Mouse (Mus musculus): Measurements from ENCODE around the gene AL731706.2.

- TF ChIP-seq POLR2A (IDR thresholded peaks at IDR 0.05; ENCODE audit: insufficient read depth, low read depth, low read length): no peak
- TF ChIP-seq CTCF (IDR thresholded peaks at IDR 0.05): no peak
Observed at GRCm38 (mm10) chr2:136919433-136919832, 34.0 kb upstream of the AL731706.2 start.

Measured in heart, adult 2 months (tissue).